Mouse (Mus musculus) neural tube, embryonic 11.5 days (tissue): ENCODE results near the gene Mroh7. TPM values are rescaled to one million over a fixed set of nuclear protein-coding genes. Genes with fewer than 3 reads are reported as not detected.
A peak's percentile ranks its signal among the peaks of the same experiment; 100 is the strongest.

Source experiments
- ATAC-seq: fragments of 200-750 bp; cut with Nextera tagmentation; 2 replicates; pipeline ENCODE4 v1.8.0; 2017; ENCODE audit warnings: moderate number of reproducible peaks, mild to moderate bottlenecking, moderate TSS enrichment, moderate library complexity; ENCODE audit not compliant: insufficient read depth, low FRiP score, low TSS enrichment
- DNase-seq: peaks from one replicate; pipeline ENCODE4 v3.0.0-alpha.2; 2015; ENCODE audit warnings: low spot score
- H3K27ac ChIP-seq: fragments of 300-500 bp; sonication (generic); 2 replicates; pipeline ENCODE4 v1.5.1; 2014; ENCODE audit warnings: low read depth, mild to moderate bottlenecking, low read length
- H3K27me3 ChIP-seq: fragments of 300-500 bp; sonication (generic); 2 replicates; pipeline ENCODE4 v1.6.1; 2014; ENCODE audit warnings: mild to moderate bottlenecking, low read length, mixed read lengths; ENCODE audit not compliant: control insufficient read depth, insufficient read depth
- H3K36me3 ChIP-seq: fragments of 300-500 bp; sonication (generic); 2 replicates; pipeline ENCODE4 v1.6.1; 2014; ENCODE audit warnings: mild to moderate bottlenecking, low read length, moderate library complexity, mixed read lengths; ENCODE audit not compliant: control insufficient read depth, insufficient read depth
- H3K4me1 ChIP-seq: fragments of 300-500 bp; sonication (generic); 2 replicates; pipeline ENCODE4 v1.6.1; 2014; ENCODE audit warnings: low read length, mixed read lengths; ENCODE audit not compliant: control insufficient read depth, insufficient read depth
- H3K4me2 ChIP-seq: fragments of 300-500 bp; sonication (generic); 2 replicates; pipeline ENCODE4 v1.6.1; 2014; ENCODE audit warnings: low read depth, mild to moderate bottlenecking, moderate library complexity
- H3K4me3 ChIP-seq: fragments of 300-500 bp; sonication (generic); 2 replicates; pipeline ENCODE4 v1.5.1; 2014; ENCODE audit warnings: low read depth, low read length
- H3K9ac ChIP-seq: fragments of 300-500 bp; sonication (generic); 2 replicates; pipeline ENCODE4 v1.6.1; 2014; ENCODE audit warnings: mild to moderate bottlenecking, low read length
- H3K9me3 ChIP-seq: fragments of 300-500 bp; sonication (generic); 2 replicates; pipeline ENCODE4 v1.6.1; 2016; ENCODE audit warnings: low read length; ENCODE audit not compliant: control insufficient read depth
- WGBS: fragments of 180-500 bp; shearing (Covaris S2); extraction: QIAGEN DNeasy Blood & Tissue Kit; methylation state at CpG from one replicate; pipeline ENCODE4 v1.1.7; 2014; 5-methylcytosine and 5-hydroxymethylcytosine counted together
- polyA plus RNA-seq: library from polyadenylated mRNA; unstranded; fragments of >200 nt; fragmentation: Nextera tagmentation; extraction: Ambion mirVana; gene quantifications from 2 replicates; pipeline ENCODE4 v1.2.1, GENCODE M21; 2014

Gene Mroh7
- polyA plus RNA-seq, 1 experiment from 2014 or later, result not detected

GRCm38 (mm10) chr4:106679152-106679551, 51.6 kb downstream of the Mroh7 start:
- Histone ChIP-seq H3K9me3 (no peaks in the 10 kb centered on the region), H3K36me3 (0 out of 2 replicates have a peak, but pooled peaks cover 2% of the 10 kb centered on the region), H3K4me2 (no peak overlapping the region), H3K4me1 (peaks cover 5% of the 10 kb centered on the region; the same call in 1 of the 2 replicates), H3K27ac (no peak overlapping the region), H3K9ac (no peak overlapping the region), H3K4me3 (peak overlapping the region; percentile 87), H3K27me3 (no peaks in the 10 kb centered on the region)
- DNase-seq (no peak), ATAC-seq (peak; percentile 60)
- 50% methylated on average over 3 of the region's 3 CpGs for WGBS

DNA sequence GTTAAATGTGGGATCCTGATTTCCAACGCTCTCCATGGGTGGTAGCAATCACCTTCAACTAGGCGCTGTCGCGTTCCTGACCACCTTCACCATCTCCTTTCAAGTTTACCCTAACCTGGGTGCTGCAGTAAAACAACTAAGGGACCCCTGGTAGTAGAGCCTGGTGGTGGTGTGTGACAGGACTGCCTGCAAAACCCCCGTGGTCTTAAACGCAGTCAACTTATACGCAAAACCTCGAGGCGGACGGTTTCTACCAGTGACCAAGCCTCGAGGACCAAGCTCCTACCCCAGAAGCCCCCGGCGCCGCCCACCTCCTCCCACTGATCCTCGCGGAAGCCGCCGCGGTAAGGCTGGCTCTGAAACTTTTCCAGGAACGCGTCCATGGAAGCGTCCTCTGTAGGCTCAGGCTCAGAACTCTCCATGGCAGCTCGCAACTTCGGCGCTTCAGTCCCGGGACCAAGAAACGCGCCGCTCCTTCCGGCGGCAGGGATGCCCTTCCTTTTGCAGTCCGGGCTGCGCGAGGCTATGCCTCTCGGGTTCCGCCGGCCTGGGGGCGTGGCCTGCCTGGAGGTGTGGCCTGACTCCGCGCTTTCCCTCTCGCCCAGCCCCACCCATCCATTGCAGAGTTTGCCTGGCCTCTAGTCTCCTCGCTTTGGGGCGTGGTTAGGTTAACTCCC, 52.1 kb downstream of the Mroh7 start, which contains the start of gene Ttc4:
Ttc4 (minus strand) TSS at position 503 of the 677 bp plus-strand sequence.
- peak; percentile 95 for DNase-seq
- H3K4me2 ChIP-seq, result peak within 1 kb of the TSS; percentile 90
- WGBS, result under 1% methylated on average over 43 of the region's 43 CpGs
- peak within 1 kb of the TSS; percentile 87 for H3K4me3 ChIP-seq
- H3K9ac ChIP-seq, result peak within 1 kb of the TSS; percentile 84
- ATAC-seq, result peak; percentile 99
- 0 out of 2 replicates have a peak within 1 kb of the TSS, but pooled peaks have one; percentile 14 for H3K27ac ChIP-seq
- H3K9me3 ChIP-seq, result no peaks in the 10 kb centered on the region
- 0 out of 2 replicates have a peak, but pooled peaks cover 2% of the 10 kb centered on the region for H3K36me3 ChIP-seq
- no peaks in the 10 kb centered on the region for H3K27me3 ChIP-seq
- peaks cover 5% of the 10 kb centered on the region; the same call in 1 of the 2 replicates for H3K4me1 ChIP-seq

DNA sequence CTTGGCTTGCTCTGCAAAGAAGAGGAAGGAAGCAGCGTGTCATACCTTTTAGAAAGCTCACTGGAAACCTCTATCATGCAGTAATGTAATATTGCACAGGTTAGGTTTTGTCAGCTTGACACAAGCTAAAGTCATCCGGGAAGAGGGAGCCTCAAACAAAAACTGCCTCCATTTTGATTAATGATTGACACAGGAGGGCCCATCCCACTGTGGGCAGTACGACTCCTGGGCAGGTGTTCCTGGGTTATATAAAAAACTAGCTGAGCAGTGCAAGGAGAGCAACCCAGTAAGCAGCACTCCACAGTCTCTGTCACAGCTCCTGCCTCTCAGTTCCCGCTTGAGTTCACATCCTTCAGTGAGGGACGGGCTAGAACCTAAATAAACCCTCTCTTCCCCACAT, 54.0 kb downstream of the Mroh7 start:
- 92% methylated on average over 5 of the region's 5 CpGs for WGBS
- no peaks in the 10 kb centered on the region for H3K9me3 ChIP-seq
- no peak overlapping the region for H3K27ac ChIP-seq
- ATAC-seq (no peak), DNase-seq (no peak)
- H3K4me2 ChIP-seq, result no peak overlapping the region
- no peaks in the 10 kb centered on the region for H3K27me3 ChIP-seq
- H3K4me3 ChIP-seq, result no peak overlapping the region
- H3K4me1 ChIP-seq, result peaks cover 5% of the 10 kb centered on the region; the same call in 1 of the 2 replicates
- peaks cover 2% of the 10 kb centered on the region; the same call in 1 of the 2 replicates for H3K36me3 ChIP-seq
- no peak overlapping the region for H3K9ac ChIP-seq

DNA sequence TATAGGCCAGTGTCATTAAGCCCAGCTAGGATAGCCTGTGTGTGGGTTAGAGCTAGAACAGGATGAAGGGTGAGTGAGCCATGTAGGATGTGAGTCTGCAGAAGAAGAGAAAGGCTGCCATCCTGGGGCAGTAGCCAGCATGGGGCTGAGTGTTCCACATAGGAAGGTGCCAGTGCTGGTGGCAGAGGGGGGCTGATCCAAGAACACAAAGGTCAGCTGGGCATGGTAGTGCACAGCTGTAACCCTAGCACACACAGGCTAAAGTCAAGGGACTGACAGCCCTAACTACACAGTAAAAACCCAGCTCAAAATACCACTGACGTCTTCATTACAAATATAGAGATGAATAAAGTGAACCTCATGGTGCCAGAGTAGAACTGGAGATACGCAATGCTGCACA, 64.2 kb downstream of the Mroh7 start:
- Histone ChIP-seq H3K27me3 (no peaks in the 10 kb centered on the region), H3K4me3 (no peak overlapping the region), H3K9me3 (no peaks in the 10 kb centered on the region), H3K4me1 (no peaks in the 10 kb centered on the region), H3K27ac (no peak overlapping the region), H3K36me3 (peaks cover 34% of the 10 kb centered on the region), H3K4me2 (no peak overlapping the region), H3K9ac (no peak overlapping the region)
- DNase-seq, result no peak
- 90% methylated on average over 2 of the region's 2 CpGs for WGBS
- no peak for ATAC-seq

- H3K4me1 ChIP-seq, result no peaks in the 10 kb centered on the region
- ATAC-seq, result no peak
- WGBS, result 95% methylated on average over 10 of the region's 10 CpGs
- H3K27me3 ChIP-seq, result no peaks in the 10 kb centered on the region
- H3K4me2 ChIP-seq, result no peak overlapping the region
- no peak for DNase-seq
- no peak overlapping the region for H3K9ac ChIP-seq
- no peak overlapping the region for H3K4me3 ChIP-seq
- no peaks in the 10 kb centered on the region for H3K9me3 ChIP-seq
- H3K27ac ChIP-seq, result no peak overlapping the region
- peaks cover 34% of the 10 kb centered on the region for H3K36me3 ChIP-seq
Observed at GRCm38 (mm10) chr4:106665673-106666072, 65.1 kb downstream of the Mroh7 start.

GRCm38 (mm10) chr4:106665269-106665668, 65.5 kb downstream of the Mroh7 start:
- no peaks in the 10 kb centered on the region for H3K4me1 ChIP-seq
- no peak overlapping the region for H3K4me2 ChIP-seq
- H3K9ac ChIP-seq, result no peak overlapping the region
- 100% methylated on average over 2 of the region's 2 CpGs for WGBS
- H3K27ac ChIP-seq, result no peak overlapping the region
- peaks cover 33% of the 10 kb centered on the region for H3K36me3 ChIP-seq
- H3K9me3 ChIP-seq, result no peaks in the 10 kb centered on the region
- H3K4me3 ChIP-seq, result no peak overlapping the region
- H3K27me3 ChIP-seq, result no peaks in the 10 kb centered on the region
- ATAC-seq (no peak), DNase-seq (no peak)

- Histone ChIP-seq H3K4me1 (no peaks in the 10 kb centered on the region), H3K36me3 (peaks cover 28% of the 10 kb centered on the region), H3K9ac (no peak overlapping the region), H3K27ac (no peak overlapping the region), H3K9me3 (no peaks in the 10 kb centered on the region), H3K27me3 (no peaks in the 10 kb centered on the region), H3K4me2 (no peak overlapping the region), H3K4me3 (no peak overlapping the region)
- no peak for DNase-seq
- 93% methylated on average over 6 of the region's 6 CpGs for WGBS
- ATAC-seq, result no peak
Observed at GRCm38 (mm10) chr4:106664697-106665096, 66.0 kb downstream of the Mroh7 start.

DNA sequence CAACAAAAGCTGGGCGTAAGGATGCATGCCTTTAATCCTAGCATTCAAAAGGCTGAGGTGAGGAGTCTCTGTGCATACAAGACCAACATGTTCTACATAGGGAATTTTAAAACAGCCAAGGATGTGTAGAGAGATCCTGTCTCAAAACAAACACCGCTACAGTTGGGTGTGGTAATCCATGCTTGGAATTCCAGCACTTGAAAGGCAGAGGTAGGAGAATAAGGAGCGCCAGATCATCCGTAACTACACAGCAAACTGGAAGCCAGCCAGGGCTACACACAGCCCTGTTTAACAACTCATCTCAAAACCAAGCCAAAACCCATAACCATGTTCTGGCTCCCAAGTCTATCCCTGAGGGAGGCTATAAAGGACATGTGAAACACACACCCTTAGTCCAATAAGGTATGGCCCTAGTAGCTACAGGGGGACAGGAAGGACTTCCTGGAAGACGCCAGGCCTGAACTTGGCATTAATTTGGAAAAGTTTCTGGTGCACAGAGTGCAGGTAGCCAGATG, 66.7 kb downstream of the Mroh7 start:
- Histone ChIP-seq H3K27ac (no peak overlapping the region), H3K36me3 (peaks cover 24% of the 10 kb centered on the region), H3K4me1 (no peaks in the 10 kb centered on the region), H3K9me3 (no peaks in the 10 kb centered on the region), H3K27me3 (no peaks in the 10 kb centered on the region), H3K4me2 (no peak overlapping the region), H3K4me3 (no peak overlapping the region), H3K9ac (no peak overlapping the region)
- ATAC-seq, result no peak
- DNase-seq, result no peak
- WGBS, result 97% methylated on average over 5 of the region's 5 CpGs

- Histone ChIP-seq H3K36me3 (no peaks in the 10 kb centered on the region; the same call in 1 of the 2 replicates), H3K4me2 (no peak overlapping the region), H3K4me1 (peaks cover 7% of the 10 kb centered on the region), H3K27ac (no peak overlapping the region), H3K9ac (no peak overlapping the region), H3K4me3 (no peak overlapping the region), H3K9me3 (no peaks in the 10 kb centered on the region), H3K27me3 (no peaks in the 10 kb centered on the region)
- ATAC-seq (no peak), DNase-seq (no peak)
- WGBS, result 87% methylated on average over 10 of the region's 10 CpGs
Observed at GRCm38 (mm10) chr4:106655681-106656080, 75.0 kb downstream of the Mroh7 start.
